Comparison of ENCODE assay signal across 15 mouse cellular contexts in the genomic region with DNA sequence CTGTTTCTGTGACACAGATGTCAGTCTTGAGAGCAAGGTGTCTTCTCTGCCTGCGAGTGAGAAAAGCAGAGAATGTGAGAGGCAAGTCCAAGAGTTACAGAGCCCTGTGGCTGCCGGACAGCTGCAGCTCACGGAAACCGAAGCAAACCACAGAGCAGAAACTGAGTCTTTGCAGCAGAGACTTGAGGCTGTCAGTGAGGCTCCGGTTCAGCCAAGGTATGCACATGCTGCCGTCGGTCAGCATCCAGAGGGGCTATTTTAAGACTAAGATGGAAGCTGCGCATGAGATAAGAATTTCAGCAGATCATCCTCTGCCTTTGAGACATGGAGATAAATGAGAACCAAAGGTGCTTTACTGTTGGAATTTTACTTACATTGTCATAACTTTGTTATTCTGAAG.
"Had no signal": no experiment of that assay in that cellular context is flagged by ENCODE, and none has a peak within 500 bp of the region (broad histone marks: within the 10 kb centered on the region; RNA-seq: fewer than 3 reads in every experiment).

No protein-coding gene starts in this region.

- H3K4me2 ChIP-seq: lung, embryonic 14.5 days; midbrain, embryonic 12.5 days; neural tube, embryonic 12.5 days; stomach, embryonic 15.5 days had no signal

- ATAC-seq: midbrain, embryonic 16.5 days had no signal

- H3K4me3 ChIP-seq: midbrain, embryonic 10.5 days; midbrain, embryonic 12.5 days; neural tube, embryonic 12.5 days; stomach, embryonic 15.5 days had no signal

- H3K27ac ChIP-seq: midbrain, embryonic 10.5 days; midbrain, embryonic 12.5 days; neural tube, embryonic 12.5 days; stomach, embryonic 15.5 days; stomach, postnatal 0 days had no signal

- H3K9me3 ChIP-seq: midbrain, embryonic 10.5 days; midbrain, embryonic 12.5 days; neural tube, embryonic 12.5 days; stomach, embryonic 15.5 days had no signal

- H3K9ac ChIP-seq: lung, embryonic 14.5 days; midbrain, embryonic 12.5 days; neural tube, embryonic 12.5 days; stomach, embryonic 15.5 days had no signal

- DNase-seq: lung, adult 18-20 months; lung, embryonic 14.5 days; lung, postnatal 10 days; lung, postnatal 4 days; midbrain, embryonic 14.5 days; right cerebral cortex, postnatal 14 days; thymus, adult 2 months; thymus, postnatal 25 days; thymus, postnatal 4 days had no signal

- H3K27me3 ChIP-seq: midbrain, embryonic 12.5 days; neural tube, embryonic 12.5 days; stomach, embryonic 15.5 days had no signal

- H3K4me1 ChIP-seq: midbrain, embryonic 10.5 days; midbrain, embryonic 12.5 days; neural tube, embryonic 12.5 days; stomach, embryonic 15.5 days had no signal
